Mouse (Mus musculus) thymus, adult 2 months (tissue): ENCODE data around the gene Zfp473.

ENCODE experiments used
- CTCF ChIP-seq: fragments of 200-500 bp; IDR thresholded peaks from 2 replicates; pipeline ENCODE4 v1.5.1; 2012; ENCODE audit warnings: mild to moderate bottlenecking, control low read depth, low read length, moderate library complexity, borderline replicate concordance; ENCODE audit not compliant: control insufficient read depth, poor library complexity, insufficient read depth; ENCODE audit errors: extremely low read depth
- POLR2A ChIP-seq: fragments of 200-500 bp; IDR thresholded peaks from 2 replicates; pipeline ENCODE4 v1.6.1; 2012; ENCODE audit warnings: mild to moderate bottlenecking, low read length, control low read depth, moderate library complexity; ENCODE audit not compliant: control insufficient read depth, poor library complexity, insufficient read depth; ENCODE audit errors: extremely low read depth

DNA sequence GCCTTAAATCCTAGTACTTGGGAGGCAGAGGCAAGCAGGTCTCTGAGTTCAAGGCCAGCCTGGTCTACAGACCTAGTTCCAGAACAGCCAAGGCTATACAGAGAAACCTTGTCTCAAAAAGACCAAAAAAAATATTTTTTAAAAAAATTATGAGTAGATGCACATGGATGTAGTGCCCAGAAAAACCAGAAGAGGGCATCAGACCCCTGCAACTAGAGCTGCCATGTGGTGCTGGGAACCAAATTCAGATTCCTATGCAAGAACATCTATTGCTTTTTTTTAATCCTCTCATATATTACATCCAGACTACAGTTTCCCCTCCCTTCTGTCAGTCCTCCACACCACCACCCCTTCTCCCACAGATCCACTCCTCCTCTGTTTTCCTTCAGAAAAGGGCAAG lies 44.5 kb downstream of the Zfp473 start:
- TF ChIP-seq POLR2A (no peak), CTCF (no peak)
